In the genomic region with DNA sequence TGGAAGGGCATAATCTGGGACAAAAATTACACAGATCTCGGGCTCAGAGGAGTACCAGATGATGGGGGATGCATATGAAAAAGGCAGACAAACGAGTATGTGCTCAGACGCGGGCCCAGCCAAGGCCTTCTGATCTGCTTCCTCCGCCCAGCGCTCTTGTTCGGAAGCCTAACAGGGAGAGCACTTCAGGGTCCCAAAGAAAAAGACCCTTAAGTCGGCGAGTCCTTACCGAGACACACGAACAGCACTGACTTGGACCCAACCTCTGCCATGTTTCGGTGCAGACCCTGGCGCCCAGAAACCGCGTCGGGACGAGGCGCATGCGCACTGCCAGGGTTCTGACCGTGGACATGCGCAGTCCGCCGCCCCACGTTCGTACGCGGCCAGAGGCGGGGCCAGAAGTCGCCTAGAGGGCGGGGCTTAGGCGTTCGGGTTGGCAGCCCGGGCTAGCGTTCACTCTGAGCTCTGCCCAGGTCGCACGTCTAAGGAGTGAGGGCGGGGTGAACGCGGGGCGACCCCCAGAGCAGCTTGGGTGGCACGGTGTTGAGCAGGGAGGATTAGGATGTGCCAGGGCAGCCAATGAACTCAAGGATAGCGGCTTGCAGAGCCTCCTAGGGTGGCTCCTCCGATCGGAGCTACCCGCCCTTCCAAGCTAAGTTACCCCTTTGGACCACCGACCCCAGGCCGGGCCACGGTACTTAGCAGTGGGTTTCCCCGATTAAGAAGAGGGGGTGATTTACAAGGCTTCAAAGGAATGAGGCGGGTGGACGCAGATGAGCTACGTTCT, we compare ENCODE assay signal across 8 mouse cellular contexts. TPM values are rescaled to one million over a fixed set of nuclear protein-coding genes. Genes with fewer than 3 reads are reported as not detected.
DNase-seq lines count a peak whose midpoint lies in the region; ATAC-seq lines count a peak whose summit lies in the region.

Gene Acp1, minus strand, starts transcription at position 329 of the 787 bp plus-strand sequence.
Gene Sh3yl1, plus strand, starts transcription at position 408 of the 787 bp plus-strand sequence.

- no peaks in the 10 kb centered on the region for H3K36me3 ChIP-seq in hindbrain, embryonic 13.5 days

- under 1% methylated on average over 52 of the region's 52 CpGs for WGBS in hindbrain, embryonic 13.5 days

- H3K9me3 ChIP-seq in hindbrain, embryonic 13.5 days = no peaks in the 10 kb centered on the region; the same call in 1 of the 2 replicates

- H3K27me3 ChIP-seq in hindbrain, embryonic 13.5 days = no peaks in the 10 kb centered on the region

- peaks cover 29% of the 10 kb centered on the region for H3K4me1 ChIP-seq in hindbrain, embryonic 13.5 days (replicated peaks)

- ATAC-seq in hindbrain, embryonic 13.5 days (ENCODE audit: low FRiP score) = peak; percentile 98

- peak; percentile 93 for DNase-seq in Muller cell, postnatal 12 days (ENCODE audit: inconsistent ontology term)
- DNase-seq in cerebellum, adult 9-11 months = peak; percentile 96
- peak; percentile 92 to 95 for DNase-seq in frontal cortex, postnatal 10 days (ENCODE audit: low spot score in 2 of 2)
- DNase-seq in layer of hippocampus, postnatal 25 days (ENCODE audit: extremely low spot score in 1 of 2, low spot score in 1 of 2) = peak; percentile 92 to 95
- peak; percentile 96 for DNase-seq in lung, postnatal 25 days (ENCODE audit: low spot score)
- peak; percentile 97 for DNase-seq in retina, embryonic 14.5 days (ENCODE audit: low spot score)
- peak; percentile 98 for DNase-seq in thymus, postnatal 4 days

- H3K4me3 ChIP-seq in hindbrain, embryonic 13.5 days = peak within 1 kb of the TSS; percentile 72

- peak within 1 kb of the TSS; percentile 85 for H3K9ac ChIP-seq in hindbrain, embryonic 13.5 days

- H3K4me2 ChIP-seq in hindbrain, embryonic 13.5 days = peak within 1 kb of the TSS; percentile 80

- peak within 1 kb of the TSS; percentile 77 for H3K27ac ChIP-seq in hindbrain, embryonic 13.5 days

RNA-seq across cellular contexts. Expression of gene Acp1, which starts in this region (rescaled TPM):
- 133 and 136 TPM in 2 replicates for polyA plus RNA-seq in hindbrain, embryonic 13.5 days (2015; fragmentation: Nextera tagmentation; extraction: Ambion mirVana)
- total RNA-seq in layer of hippocampus, postnatal 25 days (2021) = 10 to 100 TPM; 56.4 to 57.9 TPM

RNA-seq across cellular contexts. Expression of gene Sh3yl1, which starts in this region (rescaled TPM):
- polyA plus RNA-seq in hindbrain, embryonic 13.5 days (2015; fragmentation: Nextera tagmentation; extraction: Ambion mirVana) = 50.8 and 52.0 TPM in 2 replicates
- total RNA-seq in layer of hippocampus, postnatal 25 days (2021) = 10 to 100 TPM; 12.7 to 14.1 TPM

Comparison
In these comparisons a context has a peak if more than half of its experiments do, and no peak if none do; other contexts are left out.
1. Peak in every context shown above with its lines: DNase-seq, ATAC-seq, H3K4me3 ChIP-seq and H3K27ac ChIP-seq.